Mouse (Mus musculus): Measurements from ENCODE around the gene Trim16.

Gene Trim16

GRCm38 (mm10) chr11:62830387-62830786, 10.4 kb downstream of the Trim16 start:
- DNase-seq (ENCODE audit: low spot score), result no peak

GRCm38 (mm10) chr11:62831906-62832305, 11.9 kb downstream of the Trim16 start:
- no peak for DNase-seq (ENCODE audit: low spot score)

DNA sequence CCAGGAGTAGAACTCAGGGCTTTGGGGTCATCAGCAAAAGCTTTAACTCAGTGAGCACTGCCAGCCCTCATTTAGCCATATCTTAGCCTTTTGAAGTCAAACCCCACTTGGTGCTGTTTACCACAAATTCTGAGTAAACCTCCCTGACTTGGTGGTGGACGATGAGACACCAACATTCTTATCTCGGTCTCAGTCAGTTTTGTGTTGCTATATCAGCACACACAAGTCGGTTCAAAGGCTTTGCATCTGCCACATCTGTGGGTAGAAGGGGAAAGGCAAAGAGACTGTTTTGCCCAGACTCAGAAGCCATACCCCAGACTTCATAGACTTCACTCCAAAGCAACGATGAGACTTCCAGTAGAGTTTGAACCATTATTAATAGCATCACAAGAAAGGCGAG, 24.5 kb downstream of the Trim16 start:
- no peak for DNase-seq (ENCODE audit: low spot score)

GRCm38 (mm10) chr11:62845730-62846129, 25.7 kb downstream of the Trim16 start:
- no peak for DNase-seq (ENCODE audit: low spot score)

GRCm38 (mm10) chr11:62846961-62847654, 27.1 kb downstream of the Trim16 start, which contains the start of gene Fbxw10:
TSS of gene Fbxw10 (plus strand) at chr11:62847069.
- no peak for DNase-seq (ENCODE audit: low spot score)

DNA sequence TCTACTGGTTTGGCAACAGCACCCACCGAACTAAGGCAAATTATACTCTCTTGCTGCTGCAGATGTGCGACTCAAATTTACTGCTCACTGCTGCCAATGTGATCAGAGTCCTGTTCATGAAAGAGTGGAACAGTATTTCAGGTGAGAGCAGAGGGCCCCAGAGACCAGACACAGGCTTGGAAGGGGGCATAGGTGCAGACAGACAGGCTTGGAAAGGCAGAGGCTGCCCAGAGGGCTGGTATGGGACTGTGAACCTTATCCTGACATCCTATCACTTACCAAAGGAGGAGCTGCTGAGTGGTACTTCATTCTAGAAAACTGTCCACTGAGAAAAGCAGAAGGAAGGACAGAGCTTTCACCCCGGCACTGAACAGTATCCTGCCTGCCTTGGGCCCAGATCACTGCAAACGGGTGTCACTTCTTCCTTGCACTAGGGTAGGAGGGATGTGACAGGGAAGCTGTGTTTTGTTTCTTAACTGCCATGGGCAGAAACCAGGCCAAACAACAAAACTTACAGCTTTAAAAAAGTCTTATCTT, 27.7 kb downstream of the Trim16 start:
- DNase-seq (ENCODE audit: low spot score), result no peak

GRCm38 (mm10) chr11:62848301-62848700, 28.3 kb downstream of the Trim16 start:
- no peak for DNase-seq (ENCODE audit: low spot score)

- DNase-seq (ENCODE audit: low spot score), result peak; percentile 16
Observed at GRCm38 (mm10) chr11:62851199-62851598, 31.2 kb downstream of the Trim16 start.

DNA sequence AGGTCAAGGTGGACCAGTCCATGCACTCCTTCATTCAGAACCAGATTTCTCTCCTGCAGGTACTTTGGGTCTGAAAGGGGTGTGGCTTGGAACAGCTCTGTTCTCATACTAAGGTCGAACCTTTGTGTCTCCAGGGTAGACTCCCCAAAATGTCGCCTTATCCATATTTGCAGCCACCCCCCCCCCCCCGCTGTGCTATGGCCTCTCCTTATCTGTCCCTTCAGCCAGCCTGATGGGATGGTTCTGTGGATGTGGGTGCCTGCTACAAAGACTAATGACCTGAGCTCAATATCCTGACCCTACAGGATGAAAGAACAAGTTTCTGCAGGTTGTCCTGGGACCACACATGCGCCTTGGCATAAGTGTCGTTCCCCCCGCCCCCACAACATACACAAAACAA, 33.3 kb downstream of the Trim16 start:
- no peak for DNase-seq (ENCODE audit: low spot score)

DNA sequence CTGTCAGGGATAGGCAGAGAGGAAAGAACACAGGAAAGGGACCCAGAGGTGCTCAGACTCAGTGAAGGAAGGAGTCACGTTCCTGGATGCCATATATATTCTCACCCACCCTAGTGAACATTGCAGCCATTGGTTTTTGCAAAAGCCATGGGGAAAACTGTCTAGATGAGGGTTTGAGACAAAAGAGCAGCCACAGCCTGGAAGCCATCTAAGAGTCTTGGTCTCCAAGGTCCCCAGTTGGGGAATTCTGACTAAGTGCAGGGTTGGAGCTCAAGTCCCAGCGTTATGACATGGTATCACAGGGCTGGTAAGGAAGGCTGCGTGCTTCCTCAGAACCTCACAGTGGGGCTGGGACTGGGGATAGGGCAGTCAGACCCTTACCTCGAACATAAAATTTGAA, 45.5 kb downstream of the Trim16 start:
- no peak for DNase-seq (ENCODE audit: low spot score)

DNA sequence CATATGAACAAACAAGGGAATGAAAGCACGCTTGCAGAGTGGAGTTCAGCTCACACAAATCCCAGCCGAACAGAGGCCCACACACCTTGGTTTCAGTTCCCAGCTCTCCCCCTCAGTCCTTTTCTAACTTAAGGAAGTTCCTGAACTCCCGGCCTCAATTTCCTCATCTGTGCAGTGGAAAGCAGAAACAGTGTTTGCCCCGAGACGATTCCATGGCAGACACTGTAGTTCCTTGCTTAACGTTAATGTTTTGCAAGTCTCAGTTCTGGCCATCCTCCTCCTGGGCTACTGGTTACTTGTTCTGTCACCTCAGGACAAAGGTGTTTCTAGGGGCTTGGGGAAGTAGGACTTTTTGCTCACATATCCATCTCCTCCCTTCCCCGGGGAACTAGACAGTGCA, 46.7 kb downstream of the Trim16 start:
- no peak for DNase-seq (ENCODE audit: low spot score)

DNA sequence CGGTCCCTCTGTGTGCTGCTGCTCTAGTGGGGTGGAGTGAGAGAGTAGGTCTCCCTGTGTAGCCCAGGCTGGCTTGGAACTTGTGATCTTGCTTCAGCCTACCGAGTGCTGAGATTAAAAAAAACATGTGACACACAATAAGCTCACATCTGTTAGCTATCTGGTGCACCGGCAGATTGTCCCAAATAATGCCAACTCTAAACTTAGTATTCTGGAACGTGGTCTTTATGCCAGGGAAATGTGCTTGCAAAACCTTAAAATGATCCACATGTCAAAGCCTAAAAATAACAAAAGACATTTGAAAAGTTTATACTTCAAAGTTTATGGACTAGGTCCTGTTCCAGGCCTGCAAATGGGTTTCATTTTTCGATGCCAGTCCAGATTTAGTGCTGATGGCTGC, 49.2 kb downstream of the Trim16 start:
- no peak for DNase-seq (ENCODE audit: low spot score)

DNA sequence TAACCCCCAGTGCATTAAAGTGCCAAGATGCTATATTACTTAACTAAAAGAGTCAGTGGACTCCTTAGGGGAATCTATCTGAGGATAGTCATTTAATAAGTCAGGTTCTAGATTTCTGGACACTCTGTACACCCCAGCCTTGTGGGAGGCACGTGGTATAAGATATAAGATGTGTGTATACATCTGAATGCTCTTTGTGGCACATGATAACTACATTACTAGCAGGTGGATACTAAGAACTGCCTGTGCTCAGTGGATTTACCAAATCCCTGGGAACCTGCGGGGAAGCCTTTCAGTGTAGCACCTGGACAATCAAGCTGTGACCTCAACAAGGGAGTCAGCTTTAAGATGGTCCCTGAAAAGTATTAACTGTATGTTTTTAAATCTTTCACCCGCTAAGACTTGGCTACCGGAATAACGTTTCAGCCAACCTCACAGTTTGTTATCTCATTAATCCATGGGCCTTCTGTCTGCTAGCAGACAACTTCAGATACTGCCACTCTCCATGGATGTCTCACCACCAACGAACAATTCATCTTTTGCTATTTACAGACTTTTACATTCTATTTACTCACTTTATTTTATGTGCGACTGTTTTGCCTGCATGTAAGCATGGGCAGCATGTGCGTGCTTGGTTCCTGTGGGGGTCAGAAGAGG, 49.8 kb downstream of the Trim16 start:
- no peak for DNase-seq (ENCODE audit: low spot score)

GRCm38 (mm10) chr11:62873479-62873878, 53.4 kb downstream of the Trim16 start:
- DNase-seq (ENCODE audit: low spot score), result no peak

- no peak for DNase-seq (ENCODE audit: low spot score)
Observed at GRCm38 (mm10) chr11:62875696-62876095, 55.7 kb downstream of the Trim16 start.

- no peak for DNase-seq (ENCODE audit: low spot score)
Observed at GRCm38 (mm10) chr11:62876445-62876844, 56.4 kb downstream of the Trim16 start.

GRCm38 (mm10) chr11:62877391-62877790, 57.4 kb downstream of the Trim16 start:
- DNase-seq (ENCODE audit: low spot score), result no peak

GRCm38 (mm10) chr11:62878728-62879127, 58.7 kb downstream of the Trim16 start:
- DNase-seq (ENCODE audit: low spot score), result no peak

- peak; percentile 100 for DNase-seq (ENCODE audit: low spot score)
Observed at GRCm38 (mm10) chr11:62879220-62880048, 59.4 kb downstream of the Trim16 start, which contains the start of gene Tvp23b. TSS of gene Tvp23b (plus strand) at chr11:62879455.

- DNase-seq (ENCODE audit: low spot score), result no peak
Observed at GRCm38 (mm10) chr11:62883407-62883806, 63.4 kb downstream of the Trim16 start.

- DNase-seq (ENCODE audit: low spot score), result no peak
Observed at GRCm38 (mm10) chr11:62885323-62885722, 65.3 kb downstream of the Trim16 start.

DNA sequence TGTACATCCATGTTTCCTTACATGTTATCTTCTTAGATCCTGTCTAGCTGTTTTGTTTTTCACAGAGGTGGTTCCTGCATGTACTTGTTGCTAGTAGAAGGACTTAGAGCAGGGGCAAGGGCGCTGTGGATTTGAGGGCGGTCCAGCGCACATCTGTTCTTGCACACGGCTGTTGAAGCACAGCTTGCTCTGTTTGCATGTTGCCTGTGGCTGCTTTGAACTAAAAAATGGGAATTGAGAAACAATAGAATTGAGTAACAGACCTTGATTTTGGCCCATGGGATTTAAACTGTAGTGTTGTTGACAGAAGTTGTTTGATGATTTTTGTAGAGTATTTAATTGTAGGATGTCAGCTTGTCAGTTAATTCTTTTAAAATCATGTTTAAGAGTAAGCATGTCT, 70.8 kb downstream of the Trim16 start:
- no peak for DNase-seq (ENCODE audit: low spot score)

DNA sequence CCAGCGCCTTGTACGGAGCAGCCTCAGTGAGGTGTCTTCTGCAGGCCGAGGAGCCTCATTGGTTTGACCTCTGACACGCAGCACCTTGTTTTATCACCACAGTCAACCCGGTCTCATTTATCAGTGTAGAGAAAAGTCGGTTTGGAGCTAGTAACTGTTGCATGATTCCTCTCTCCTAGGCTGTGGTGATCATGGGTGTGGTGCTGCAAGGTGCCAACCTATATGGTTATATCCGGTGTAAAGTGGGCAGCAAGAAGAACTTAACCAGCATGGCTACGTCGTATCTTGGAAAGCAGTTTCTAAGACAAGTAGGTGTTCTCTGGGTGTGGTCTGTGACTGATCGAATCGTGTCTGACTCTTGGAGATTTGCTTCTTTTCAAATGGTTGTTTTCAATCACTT, 71.7 kb downstream of the Trim16 start:
- no peak for DNase-seq (ENCODE audit: low spot score)

Measured in urinary bladder, postnatal 14 days (tissue).